Comparison of ENCODE assay signal across 8 mouse cellular contexts in genomic region chr11:97370329-97371091, GRCm38 (mm10). TPM values are rescaled to one million over a fixed set of nuclear protein-coding genes. Genes with fewer than 3 reads are reported as not detected.
DNase-seq lines count a peak whose midpoint lies in the region; ATAC-seq and TF ChIP-seq lines count a peak whose summit lies in the region.

No protein-coding gene starts in this region.

- H3K27ac ChIP-seq in kidney, adult 2 months (ENCODE audit: insufficient read depth, low read depth, low read length), result 0 out of 2 replicates have a peak overlapping the region, but pooled peaks have one; percentile 41
- no peak overlapping the region for H3K27ac ChIP-seq in kidney, embryonic 14.5 days (ENCODE audit: low read depth, low read length)
- H3K27ac ChIP-seq in lung, embryonic 16.5 days (ENCODE audit: low read length), result 0 out of 2 replicates have a peak overlapping the region, but pooled peaks have one; percentile 16
- H3K27ac ChIP-seq in thymus, adult 2 months (ENCODE audit: control insufficient read depth, insufficient read depth, low read length), result no peak overlapping the region

- no peaks in the 10 kb centered on the region for H3K27me3 ChIP-seq in kidney, adult 2 months (replicated peaks; ENCODE audit: control insufficient read depth, insufficient read depth, low read length)
- no peaks in the 10 kb centered on the region for H3K27me3 ChIP-seq in kidney, embryonic 14.5 days (ENCODE audit: control insufficient read depth, insufficient read depth, low read length)
- H3K27me3 ChIP-seq in lung, embryonic 16.5 days (ENCODE audit: control insufficient read depth, insufficient read depth, low read depth, low read length), result no peaks in the 10 kb centered on the region
- H3K27me3 ChIP-seq in thymus, adult 2 months (ENCODE audit: control insufficient read depth, insufficient read depth, low read length), result no peaks in the 10 kb centered on the region

- H3K9ac ChIP-seq in kidney, embryonic 14.5 days (ENCODE audit: low read depth, low read length), result no peak overlapping the region
- no peak overlapping the region for H3K9ac ChIP-seq in lung, embryonic 16.5 days (ENCODE audit: low read length)

- H3K36me3 ChIP-seq in kidney, adult 2 months (ENCODE audit: control insufficient read depth, insufficient read depth, low read length), result no peaks in the 10 kb centered on the region; the same call in 1 of the 2 replicates
- peaks cover 9% of the 10 kb centered on the region; the same call in 1 of the 2 replicates for H3K36me3 ChIP-seq in kidney, embryonic 14.5 days (ENCODE audit: control insufficient read depth, insufficient read depth, low read length)
- H3K36me3 ChIP-seq in lung, embryonic 16.5 days (ENCODE audit: control insufficient read depth, insufficient read depth, low read length), result 0 out of 2 replicates have a peak, but pooled peaks cover 7% of the 10 kb centered on the region
- H3K36me3 ChIP-seq in thymus, adult 2 months (ENCODE audit: control insufficient read depth, insufficient read depth, low read length), result no peaks in the 10 kb centered on the region

- H3K4me3 ChIP-seq in kidney, adult 2 months (ENCODE audit: insufficient read depth, low read depth, low read length), result no peak overlapping the region
- H3K4me3 ChIP-seq in kidney, embryonic 14.5 days (ENCODE audit: low read length), result no peak overlapping the region
- H3K4me3 ChIP-seq in lung, embryonic 16.5 days (ENCODE audit: low read length), result no peak overlapping the region
- no peak overlapping the region for H3K4me3 ChIP-seq in thymus, adult 2 months (ENCODE audit: control insufficient read depth, insufficient read depth, low read length)

- peaks cover 19% of the 10 kb centered on the region; the same call in 1 of the 2 replicates for H3K4me1 ChIP-seq in kidney, adult 2 months (ENCODE audit: control insufficient read depth, insufficient read depth, low read length)
- peaks cover 3% of the 10 kb centered on the region; the same call in 1 of the 2 replicates for H3K4me1 ChIP-seq in kidney, embryonic 14.5 days (ENCODE audit: control insufficient read depth, insufficient read depth, low read length)
- H3K4me1 ChIP-seq in lung, embryonic 16.5 days (replicated peaks; ENCODE audit: control insufficient read depth, insufficient read depth, low read length), result peaks cover 15% of the 10 kb centered on the region
- no peaks in the 10 kb centered on the region; the same call in 1 of the 2 replicates for H3K4me1 ChIP-seq in thymus, adult 2 months (replicated peaks; ENCODE audit: control insufficient read depth, insufficient read depth, low read length)

- 33% methylated on average over 7 of the region's 7 CpGs for WGBS in kidney, adult 2 months
- 54% methylated on average over 7 of the region's 7 CpGs for WGBS in kidney, embryonic 14.5 days
- WGBS in lung, embryonic 16.5 days, result 46% methylated on average over 7 of the region's 7 CpGs
- 85% methylated on average over 7 of the region's 7 CpGs for WGBS in thymus, adult 2 months

- no peak for TF ChIP-seq CTCF in kidney, adult 2 months (conservative IDR thresholded peaks at IDR 0.05; ENCODE audit: insufficient read depth, insufficient read length, low read depth, low read length)
- TF ChIP-seq CTCF in thymus, adult 2 months (IDR thresholded peaks at IDR 0.05; ENCODE audit: borderline replicate concordance, control insufficient read depth, extremely low read depth, insufficient read depth, low read length, poor library complexity), result no peak

- no peak for ATAC-seq in kidney, embryonic 14.5 days (ENCODE audit: low FRiP score, low TSS enrichment)
- ATAC-seq in lung, embryonic 16.5 days (ENCODE audit: low read depth), result no peak
- ATAC-seq in erythroblast, adult 5-6 weeks (replicated peaks; ENCODE audit: low FRiP score, poor library complexity, severe bottlenecking), result no peak

- H3K4me2 ChIP-seq in kidney, embryonic 14.5 days (replicated peaks; ENCODE audit: low read depth, low read length), result no peak overlapping the region
- H3K4me2 ChIP-seq in lung, embryonic 16.5 days (ENCODE audit: low read depth, low read length), result no peak overlapping the region

- TF ChIP-seq POLR2A in kidney, adult 2 months (IDR thresholded peaks at IDR 0.05; ENCODE audit: low read depth, low read length), result no peak
- no peak for TF ChIP-seq POLR2A in thymus, adult 2 months (IDR thresholded peaks at IDR 0.05; ENCODE audit: control insufficient read depth, extremely low read depth, insufficient read depth, low read length, poor library complexity)

- no peaks in the 10 kb centered on the region for H3K9me3 ChIP-seq in kidney, embryonic 14.5 days (ENCODE audit: control insufficient read depth, low read length)
- H3K9me3 ChIP-seq in lung, embryonic 16.5 days (ENCODE audit: control insufficient read depth, low read length), result no peaks in the 10 kb centered on the region

- DNase-seq in kidney, adult 2 months, result peak; percentile 89
- peak; percentile 89 for DNase-seq in cerebellum, adult 11 months
- peak; percentile 89 to 96 for DNase-seq in cerebellum, postnatal 14 days
- DNase-seq in thymus, adult 2 months, result no peak
- no peak for DNase-seq in urinary bladder, postnatal 36 days (ENCODE audit: low spot score in 2 of 2)

RNA-seq across cellular contexts. Expression of gene Socs7, which starts 8.2 kb away (rescaled TPM):
- 12.9 and 13.5 TPM in 2 replicates for polyA plus RNA-seq in kidney, adult 2 months (2012; rRNA removed)
- polyA plus RNA-seq in kidney, embryonic 14.5 days (2014; fragmentation: Nextera tagmentation; extraction: Ambion mirVana), result 2.5 and 3.7 TPM in 2 replicates
- polyA plus RNA-seq in lung, embryonic 16.5 days (2015; fragmentation: Nextera tagmentation; extraction: Ambion mirVana), result 3.2 TPM in 2 replicates
- polyA plus RNA-seq in thymus, adult 2 months (2012; rRNA removed), result 17.3 and 17.8 TPM in 2 replicates
- 1.0 and 3.1 TPM in 2 replicates for total RNA-seq in erythroblast, adult 5-6 weeks (2015; ENCODE audit: low replicate concordance)
- 2.0 and 3.1 TPM in 2 replicates for total RNA-seq in erythroblast, adult 5-6 weeks (2017; ENCODE audit: low replicate concordance)

RNA-seq across cellular contexts. Expression of gene Gpr179, which starts 18.6 kb away (rescaled TPM):
- polyA plus RNA-seq in kidney, adult 2 months (2012; rRNA removed), result 0.08 TPM in 2 replicates
- 0.07 and 0.10 TPM in 2 replicates for polyA plus RNA-seq in kidney, embryonic 14.5 days (2014; fragmentation: Nextera tagmentation; extraction: Ambion mirVana)
- polyA plus RNA-seq in lung, embryonic 16.5 days (2015; fragmentation: Nextera tagmentation; extraction: Ambion mirVana), result 0.11 and 0.14 TPM in 2 replicates
- polyA plus RNA-seq in thymus, adult 2 months (2012; rRNA removed), result 0.54 and 0.70 TPM in 2 replicates
- total RNA-seq in erythroblast, adult 5-6 weeks (2015; ENCODE audit: low replicate concordance), result not detected in 2 replicates
- not detected in 2 replicates for total RNA-seq in erythroblast, adult 5-6 weeks (2017; ENCODE audit: low replicate concordance)

RNA-seq across cellular contexts. Expression of gene Arhgap23, which starts 44.8 kb away (rescaled TPM):
- 14.9 and 17.1 TPM in 2 replicates for polyA plus RNA-seq in kidney, adult 2 months (2012; rRNA removed)
- polyA plus RNA-seq in kidney, embryonic 14.5 days (2014; fragmentation: Nextera tagmentation; extraction: Ambion mirVana), result 5.2 and 7.4 TPM in 2 replicates
- polyA plus RNA-seq in lung, embryonic 16.5 days (2015; fragmentation: Nextera tagmentation; extraction: Ambion mirVana), result 5.2 and 5.4 TPM in 2 replicates
- 13.3 and 18.0 TPM in 2 replicates for polyA plus RNA-seq in thymus, adult 2 months (2012; rRNA removed)
- 21.3 and 21.9 TPM in 2 replicates for total RNA-seq in erythroblast, adult 5-6 weeks (2015; ENCODE audit: low replicate concordance)
- 25.6 and 30.2 TPM in 2 replicates for total RNA-seq in erythroblast, adult 5-6 weeks (2017; ENCODE audit: low replicate concordance)

RNA-seq across cellular contexts. Expression of gene Mrpl45, which starts 55.0 kb away (rescaled TPM):
- polyA plus RNA-seq in kidney, adult 2 months (2012; rRNA removed), result 20.4 and 25.5 TPM in 2 replicates
- polyA plus RNA-seq in kidney, embryonic 14.5 days (2014; fragmentation: Nextera tagmentation; extraction: Ambion mirVana), result 58.4 and 64.8 TPM in 2 replicates
- 42.2 and 43.0 TPM in 2 replicates for polyA plus RNA-seq in lung, embryonic 16.5 days (2015; fragmentation: Nextera tagmentation; extraction: Ambion mirVana)
- 13.2 and 14.1 TPM in 2 replicates for polyA plus RNA-seq in thymus, adult 2 months (2012; rRNA removed)
- total RNA-seq in erythroblast, adult 5-6 weeks (2015; ENCODE audit: low replicate concordance), result 3.6 and 7.3 TPM in 2 replicates
- total RNA-seq in erythroblast, adult 5-6 weeks (2017; ENCODE audit: low replicate concordance), result 3.7 and 9.2 TPM in 2 replicates

Comparison
In these comparisons a context has a peak if more than half of its experiments do, and no peak if none do; other contexts are left out.
1. H3K27ac ChIP-seq: peak in kidney, adult 2 months (single experiment) and lung, embryonic 16.5 days (single experiment); none in kidney, embryonic 14.5 days (single experiment) and thymus, adult 2 months (single experiment).
2. DNase-seq: peak in kidney, adult 2 months (single experiment), cerebellum, adult 11 months (single experiment) and cerebellum, postnatal 14 days (2 of 2); none in thymus, adult 2 months (single experiment) and urinary bladder, postnatal 36 days (0 of 2).